Mouse (Mus musculus) ES-Bruce4 (cell line): Measurements from ENCODE around the gene Sdhaf1.

ENCODE experiments used
- CTCF ChIP-seq: IDR thresholded peaks from one replicate; pipeline ENCODE4 v1.8.1; 2011; ENCODE audit warnings: low read depth, low read length
- POLR2A ChIP-seq: IDR thresholded peaks from one replicate; pipeline ENCODE4 v1.8.1; 2011; ENCODE audit warnings: low read length; ENCODE audit not compliant: insufficient read depth

- no peak for TF ChIP-seq CTCF
- no peak for TF ChIP-seq POLR2A
These were observed 44.2 kb downstream of the Sdhaf1 start for GRCm38 (mm10) chr7:30279536-30279935.
